Mouse (Mus musculus): ENCODE results near the gene Angpt4. TPM values are rescaled to one million over a fixed set of nuclear protein-coding genes. Genes with fewer than 3 reads are reported as not detected.

Gene Angpt4
- not detected for total RNA-seq (2023)

GRCm38 (mm10) chr2:151910919-151911500 is at the start of gene Angpt4:
TSS of gene Angpt4 (plus strand) at chr2:151911210.

GRCm38 (mm10) chr2:151979470-151980354 is 68.7 kb downstream of the Angpt4 start, which contains the start of gene Fam110a:
TSS of gene Fam110a (minus strand) at chr2:151980219.

Other genes with a start within 250 kb of the Angpt4 start
- gene Rad21l, start 242.7 kb upstream of the Angpt4 start, total RNA-seq (2023), result not detected
- not detected for gene Tmem74b, start 209.2 kb upstream of the Angpt4 start, total RNA-seq (2023)
- gene Psmf1, start 167.0 kb upstream of the Angpt4 start, total RNA-seq (2023), result 10 to 100 TPM; 32.4 to 39.5 TPM
- gene Rspo4, start 68.3 kb upstream of the Angpt4 start, total RNA-seq (2023), result not detected
- gene Fam110a, start 69.0 kb downstream of the Angpt4 start, total RNA-seq (2023), result 1 to 10 TPM; 4.6 to 5.8 TPM
- gene Slc52a3, start 85.3 kb downstream of the Angpt4 start, total RNA-seq (2023), result 1 to 10 TPM; 3.1 to 3.4 TPM
- gene Scrt2, start 170.3 kb downstream of the Angpt4 start, total RNA-seq (2023), result not detected
- gene Srxn1, start 194.3 kb downstream of the Angpt4 start, total RNA-seq (2023), result not detected
- gene Tcf15, start 232.4 kb downstream of the Angpt4 start, total RNA-seq (2023), result not detected

Measured in B cell, adult 67 days (primary cell).